Mouse (Mus musculus): Measurements from ENCODE around the gene Tmem121b. TPM values are rescaled to one million over a fixed set of nuclear protein-coding genes. Genes with fewer than 3 reads are reported as not detected.

Tmem121b gene
- polyA plus RNA-seq, 1 experiment = not detected

GRCm38 (mm10) chr6:120461217-120461616, 32.4 kb downstream of the Tmem121b start:
- TF ChIP-seq GATA1 (IDR thresholded peaks at IDR 0.05; ENCODE audit: low read length) = no peak

- TF ChIP-seq GATA1 (IDR thresholded peaks at IDR 0.05; ENCODE audit: low read length) = no peak
Measured at GRCm38 (mm10) chr6:120457751-120458150, 35.9 kb downstream of the Tmem121b start.

DNA sequence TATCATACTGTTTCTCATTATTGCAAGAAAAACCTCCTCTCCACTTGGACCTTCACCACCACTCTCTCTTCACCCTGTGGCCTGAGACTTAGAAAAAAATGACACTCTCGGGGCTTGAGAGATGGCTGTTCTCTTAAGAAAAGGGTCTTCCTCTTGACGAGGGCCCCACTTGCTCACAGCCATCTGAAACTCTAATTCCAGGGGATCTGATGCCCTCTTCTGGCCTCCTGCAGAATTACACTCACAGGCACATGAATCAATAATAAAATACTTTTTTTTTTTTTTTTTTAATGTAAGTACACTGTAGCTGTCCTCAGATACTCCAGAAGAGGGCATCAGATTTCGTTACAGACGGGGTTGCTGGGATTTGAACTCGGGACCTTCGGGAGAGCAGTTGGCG, 36.5 kb downstream of the Tmem121b start:
- no peak for TF ChIP-seq GATA1 (IDR thresholded peaks at IDR 0.05; ENCODE audit: low read length)

- TF ChIP-seq GATA1 (IDR thresholded peaks at IDR 0.05; ENCODE audit: low read length) = no peak
Measured at GRCm38 (mm10) chr6:120454627-120455077, 39.0 kb downstream of the Tmem121b start.

DNA sequence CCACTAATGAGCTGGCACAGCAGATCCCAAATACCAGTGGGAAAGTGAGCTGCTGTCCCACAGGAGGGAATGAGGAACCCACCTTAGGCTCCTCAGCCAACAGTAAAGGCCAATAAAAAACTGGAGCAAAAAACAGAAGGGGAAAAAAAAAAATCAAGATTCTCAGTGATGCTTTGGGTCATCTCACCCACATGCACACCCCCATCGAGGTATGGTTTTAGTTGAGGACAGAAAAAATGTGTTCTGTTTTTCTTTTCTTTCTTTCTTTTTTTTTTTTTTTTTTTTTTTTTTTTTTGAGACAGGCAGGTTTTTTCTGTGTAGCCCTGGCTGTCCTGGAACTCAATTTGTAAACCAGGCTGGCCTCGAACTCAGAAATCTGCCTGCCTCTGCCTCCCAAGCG, 40.1 kb downstream of the Tmem121b start:
- no peak for TF ChIP-seq GATA1 (IDR thresholded peaks at IDR 0.05; ENCODE audit: low read length)

- no peak for TF ChIP-seq GATA1 (IDR thresholded peaks at IDR 0.05; ENCODE audit: low read length)
Measured at GRCm38 (mm10) chr6:120453103-120453445, 40.5 kb downstream of the Tmem121b start.

GRCm38 (mm10) chr6:120452384-120453102, 41.1 kb downstream of the Tmem121b start:
- no peak for TF ChIP-seq GATA1 (IDR thresholded peaks at IDR 0.05; ENCODE audit: low read length)

GRCm38 (mm10) chr6:120450208-120450607, 43.4 kb downstream of the Tmem121b start:
- no peak for TF ChIP-seq GATA1 (IDR thresholded peaks at IDR 0.05; ENCODE audit: low read length)

GRCm38 (mm10) chr6:120443363-120444355, 49.9 kb downstream of the Tmem121b start:
- TF ChIP-seq GATA1 (IDR thresholded peaks at IDR 0.05; ENCODE audit: low read length) = no peak

DNA sequence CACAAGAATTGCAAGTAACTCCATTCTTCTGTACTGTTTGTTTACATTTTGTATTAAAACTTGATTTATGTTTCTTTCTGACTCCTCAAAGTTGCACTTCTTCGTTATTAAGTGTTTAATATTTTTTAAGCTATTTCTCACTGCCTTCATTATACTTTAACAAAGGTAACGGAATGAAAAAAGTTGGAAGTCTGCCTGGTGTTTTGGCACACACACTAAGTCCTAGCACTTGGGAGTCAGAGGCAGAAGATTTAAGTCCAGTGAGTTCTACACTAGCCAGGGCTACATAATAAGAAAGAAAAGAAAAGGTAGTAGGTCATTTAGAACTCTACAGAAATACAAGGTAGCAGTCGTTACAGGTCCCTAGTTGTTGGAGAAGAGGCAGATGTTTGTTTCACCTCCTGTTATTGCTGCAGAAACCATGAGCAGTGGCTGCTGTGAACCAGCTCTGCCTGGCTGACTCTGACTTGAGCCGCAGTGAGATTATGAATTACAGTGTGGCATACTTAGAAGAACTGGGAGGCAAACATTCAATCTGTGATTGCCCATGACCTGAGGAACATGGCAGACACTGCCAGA, 51.3 kb downstream of the Tmem121b start:
- no peak for TF ChIP-seq GATA1 (IDR thresholded peaks at IDR 0.05; ENCODE audit: low read length)

Other genes with a start within 250 kb of the Tmem121b start
- not detected in 2 replicates for gene D330020A13Rik, start 199.4 kb downstream of the Tmem121b start, polyA plus RNA-seq (2012)
- not detected in 2 replicates for gene B4galnt3, start 199.2 kb downstream of the Tmem121b start, polyA plus RNA-seq (2012)
- gene Kdm5a, start 129.7 kb downstream of the Tmem121b start, polyA plus RNA-seq (2012) = 26.5 and 29.0 TPM in 2 replicates
- gene Ccdc77, start 129.4 kb downstream of the Tmem121b start, polyA plus RNA-seq (2012) = 2.4 and 3.0 TPM in 2 replicates
- 12.1 and 15.9 TPM in 2 replicates for gene Il17ra, start 30.6 kb downstream of the Tmem121b start, polyA plus RNA-seq (2012)
- gene Hdhd5, start 37.5 kb upstream of the Tmem121b start, polyA plus RNA-seq (2012) = 17.4 and 19.6 TPM in 2 replicates
- gene Cecr2, start 172.6 kb upstream of the Tmem121b start, polyA plus RNA-seq (2012) = 28.8 and 34.2 TPM in 2 replicates